Mouse (Mus musculus) adrenal gland (tissue): Measurements from ENCODE around the gene Col26a1.

Source experiments
- intact Hi-C: fragments of 180-260 bp; cut with DNase I; formaldehyde crosslinking; loops from one replicate; pipeline ENCODE4 v1.15.1; 2025

Gene Col26a1

GRCm38 (mm10) chr5:136694976-136695375 is 188.0 kb downstream of the Col26a1 start:
- intact Hi-C loops = no loop called here

GRCm38 (mm10) chr5:136693418-136693817 is 189.6 kb downstream of the Col26a1 start:
- intact Hi-C loops = no loop called here

- intact Hi-C loops = no loop called here
These were observed 190.2 kb downstream of the Col26a1 start, which contains the start of gene Myl10 for GRCm38 (mm10) chr5:136692784-136693183. Gene Myl10, plus strand, starts transcription at chr5:136693146.
